Mouse (Mus musculus) midbrain, embryonic 16.5 days (tissue): ENCODE data around the gene Cgn. TPM values are rescaled to one million over a fixed set of nuclear protein-coding genes. Genes with fewer than 3 reads are reported as not detected.
"Not testable (repeated sequence)": the region's sequence is repeated elsewhere in the genome, so short reads cannot be mapped to it uniquely, and the experiment has no call there.

Experiments used
- ATAC-seq: fragments of 200-750 bp; cut with Nextera tagmentation; 2 replicates; pipeline ENCODE4 v1.8.0; 2017; ENCODE audit warnings: moderate TSS enrichment
- H3K27ac ChIP-seq: fragments of 300-500 bp; sonication (generic); 2 replicates; pipeline ENCODE4 v1.5.1; 2014; ENCODE audit warnings: mild to moderate bottlenecking, low read length, mixed read lengths
- H3K27me3 ChIP-seq: fragments of 300-500 bp; sonication (generic); 2 replicates; pipeline ENCODE4 v1.6.1; 2014; ENCODE audit warnings: low read depth, low read length, mixed read lengths; ENCODE audit not compliant: control insufficient read depth, insufficient read depth
- H3K36me3 ChIP-seq: fragments of 300-500 bp; sonication (generic); 2 replicates; pipeline ENCODE4 v1.6.1; 2014; ENCODE audit warnings: mild to moderate bottlenecking, low read length, moderate library complexity, mixed read lengths; ENCODE audit not compliant: control insufficient read depth, insufficient read depth
- H3K4me1 ChIP-seq: fragments of 300-500 bp; sonication (generic); 2 replicates; pipeline ENCODE4 v1.6.1; 2014; ENCODE audit warnings: mild to moderate bottlenecking, low read length, mixed read lengths; ENCODE audit not compliant: control insufficient read depth, insufficient read depth
- H3K4me2 ChIP-seq: fragments of 300-500 bp; sonication (generic); 2 replicates; pipeline ENCODE4 v1.6.1; 2014; ENCODE audit warnings: mild to moderate bottlenecking, low read length, mixed read lengths
- H3K4me3 ChIP-seq: fragments of 300-500 bp; sonication (generic); 2 replicates; pipeline ENCODE4 v1.5.1; 2014; ENCODE audit warnings: low read depth, mild to moderate bottlenecking, low read length, moderate library complexity, mixed read lengths
- H3K9ac ChIP-seq: fragments of 300-500 bp; sonication (generic); 2 replicates; pipeline ENCODE4 v1.6.1; 2014; ENCODE audit warnings: low read depth, low read length, mixed read lengths
- H3K9me3 ChIP-seq: fragments of 300-500 bp; sonication (generic); replicated peaks from 2 replicates; pipeline ENCODE4 v1.6.1; 2014; ENCODE audit warnings: mild to moderate bottlenecking, low read length, mixed read lengths; ENCODE audit not compliant: control insufficient read depth, poor library complexity, severe bottlenecking
- WGBS: fragments of 180-500 bp; shearing (Covaris S2); extraction: QIAGEN DNeasy Blood & Tissue Kit; methylation state at CpG from one replicate; pipeline ENCODE4 v1.1.7; 2014; 5-methylcytosine and 5-hydroxymethylcytosine counted together
- polyA plus RNA-seq: library from polyadenylated mRNA; unstranded; fragments of >200 nt; fragmentation: Nextera tagmentation; extraction: Ambion mirVana; gene quantifications from 2 replicates; pipeline ENCODE4 v1.2.1, GENCODE M21; 2015

Cgn gene
- polyA plus RNA-seq, 1 experiment from 2014 or later: 16.9 TPM

GRCm38 (mm10) chr3:94785958-94786357, 334 bp downstream of the Cgn start:
- Histone ChIP-seq H3K9ac (peak overlapping the region; percentile 67), H3K4me1 (peaks cover 13% of the 10 kb centered on the region), H3K36me3 (no peaks in the 10 kb centered on the region), H3K27me3 (no peaks in the 10 kb centered on the region), H3K4me3 (peak overlapping the region; percentile 64), H3K9me3 (no peaks in the 10 kb centered on the region), H3K4me2 (peak overlapping the region; percentile 86), H3K27ac (no peak overlapping the region; the same call in 1 of the 2 replicates)
- no peak; the same call in 1 of the 2 replicates for ATAC-seq
- WGBS: 2% methylated on average over 14 of the region's 14 CpGs

DNA sequence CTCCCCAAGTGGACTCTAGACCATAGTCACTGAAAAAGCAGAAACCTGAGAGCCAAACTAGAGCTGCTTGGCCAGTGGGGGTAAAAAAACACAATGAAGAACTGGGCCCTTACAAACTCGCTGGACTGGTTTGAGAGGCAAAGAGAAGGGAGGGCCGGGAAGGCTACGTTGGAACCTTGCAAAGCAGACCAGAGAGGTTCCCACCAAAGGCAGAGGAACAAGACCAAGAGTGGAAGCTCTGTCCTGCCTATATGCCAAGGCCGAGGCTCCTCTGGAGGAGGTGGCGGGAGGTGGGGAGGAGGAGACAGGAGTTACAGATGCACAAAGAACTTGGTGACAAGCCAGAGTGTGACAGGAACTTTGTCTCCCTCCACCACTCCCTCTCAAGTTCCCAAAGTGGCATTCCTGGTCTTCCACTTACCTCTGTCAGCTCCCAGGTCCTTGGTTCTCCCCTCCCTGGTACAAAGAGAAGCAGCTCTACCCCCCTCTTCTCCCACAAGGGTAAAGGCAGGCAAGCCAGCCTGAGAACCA, 2.1 kb downstream of the Cgn start:
- no peak for ATAC-seq
- 34% methylated on average over 5 of the region's 5 CpGs for WGBS
- H3K9me3 ChIP-seq: no peaks in the 10 kb centered on the region
- H3K9ac ChIP-seq: no peak overlapping the region
- H3K27me3 ChIP-seq: no peaks in the 10 kb centered on the region
- H3K27ac ChIP-seq: no peak overlapping the region
- peaks cover 13% of the 10 kb centered on the region for H3K4me1 ChIP-seq
- H3K36me3 ChIP-seq: no peaks in the 10 kb centered on the region
- H3K4me3 ChIP-seq: no peak overlapping the region
- H3K4me2 ChIP-seq: peak overlapping the region; percentile 31; the same call in 1 of the 2 replicates

DNA sequence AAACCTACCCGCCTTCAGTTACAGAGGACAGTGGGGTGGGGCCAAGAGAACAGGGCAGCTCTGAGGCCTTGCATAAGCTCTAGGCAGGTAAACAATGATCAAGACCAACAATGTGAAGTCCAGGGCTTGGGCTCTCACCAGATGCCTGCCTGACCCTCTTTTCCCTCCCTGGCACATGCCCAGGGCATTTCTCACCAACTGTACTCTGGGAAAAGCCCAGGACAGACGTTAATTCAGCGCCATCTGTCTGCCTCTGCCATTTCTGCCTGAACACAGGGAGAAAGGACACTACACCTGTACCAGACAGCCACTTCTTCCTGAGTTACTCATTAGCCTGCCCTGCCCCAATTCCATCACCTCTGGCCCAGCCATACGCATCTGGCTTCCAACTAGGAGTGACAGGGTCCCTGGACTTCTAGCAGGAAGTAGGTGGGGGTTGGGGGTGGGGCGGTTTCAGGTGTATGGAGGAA, 2.8 kb downstream of the Cgn start:
- no peak for ATAC-seq
- no peak overlapping the region for H3K4me3 ChIP-seq
- H3K9me3 ChIP-seq: no peaks in the 10 kb centered on the region
- H3K36me3 ChIP-seq: peaks cover 6% of the 10 kb centered on the region
- no peaks in the 10 kb centered on the region for H3K27me3 ChIP-seq
- no peak overlapping the region for H3K9ac ChIP-seq
- H3K27ac ChIP-seq: no peak overlapping the region
- 55% methylated on average over 5 of the region's 5 CpGs for WGBS
- H3K4me1 ChIP-seq: peaks cover 13% of the 10 kb centered on the region
- H3K4me2 ChIP-seq: no peak overlapping the region

- Histone ChIP-seq H3K9ac (no peak overlapping the region), H3K4me2 (no peak overlapping the region), H3K27ac (no peak overlapping the region), H3K4me3 (no peak overlapping the region), H3K4me1 (peaks cover 12% of the 10 kb centered on the region), H3K9me3 (no peaks in the 10 kb centered on the region), H3K36me3 (peaks cover 9% of the 10 kb centered on the region), H3K27me3 (no peaks in the 10 kb centered on the region)
- 76% methylated on average over 4 of the region's 4 CpGs for WGBS
- no peak for ATAC-seq
Measured at GRCm38 (mm10) chr3:94782936-94783335, 3.4 kb downstream of the Cgn start.

DNA sequence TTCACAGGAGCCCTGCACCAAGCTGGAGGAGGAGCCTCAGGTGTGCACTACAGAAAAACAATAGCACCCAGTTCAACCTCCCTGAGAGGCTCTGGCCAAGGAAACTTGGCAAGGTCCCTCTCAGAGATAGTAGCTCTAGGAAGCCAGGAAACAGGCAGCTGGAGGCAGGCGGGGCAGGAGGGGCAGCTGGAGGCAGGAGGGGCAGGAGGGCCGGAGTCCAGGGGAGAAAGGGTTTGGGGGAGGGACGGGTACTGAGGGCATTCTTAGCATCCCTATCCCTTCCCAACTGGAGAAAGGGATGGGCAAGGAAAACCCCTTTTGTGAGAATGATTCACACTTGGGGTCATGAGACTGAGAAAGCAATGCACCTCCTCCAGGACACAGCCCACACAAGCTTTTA, 4.9 kb downstream of the Cgn start:
- no peak for ATAC-seq
- Histone ChIP-seq H3K4me1 (peaks cover 10% of the 10 kb centered on the region), H3K27ac (no peak overlapping the region), H3K4me2 (no peak overlapping the region), H3K9me3 (no peaks in the 10 kb centered on the region), H3K27me3 (no peaks in the 10 kb centered on the region), H3K36me3 (peaks cover 9% of the 10 kb centered on the region), H3K4me3 (no peak overlapping the region), H3K9ac (no peak overlapping the region)
- 51% methylated on average over 3 of the region's 3 CpGs for WGBS

GRCm38 (mm10) chr3:94775886-94776285, 10.4 kb downstream of the Cgn start:
- WGBS: 89% methylated on average over 7 of the region's 7 CpGs
- no peaks in the 10 kb centered on the region for H3K4me1 ChIP-seq
- no peak for ATAC-seq
- no peak overlapping the region for H3K4me2 ChIP-seq
- H3K36me3 ChIP-seq: peaks cover 28% of the 10 kb centered on the region
- H3K4me3 ChIP-seq: no peak overlapping the region
- no peaks in the 10 kb centered on the region for H3K27me3 ChIP-seq
- H3K9ac ChIP-seq: no peak overlapping the region
- H3K9me3 ChIP-seq: no peaks in the 10 kb centered on the region
- no peak overlapping the region for H3K27ac ChIP-seq

GRCm38 (mm10) chr3:94774039-94774438, 12.3 kb downstream of the Cgn start:
- H3K4me2 ChIP-seq: no peak overlapping the region
- no peaks in the 10 kb centered on the region for H3K9me3 ChIP-seq
- H3K36me3 ChIP-seq: peaks cover 26% of the 10 kb centered on the region
- no peak overlapping the region for H3K27ac ChIP-seq
- H3K4me1 ChIP-seq: no peaks in the 10 kb centered on the region
- no peak for ATAC-seq
- no peak overlapping the region for H3K9ac ChIP-seq
- H3K27me3 ChIP-seq: no peaks in the 10 kb centered on the region
- 83% methylated on average over 11 of the region's 11 CpGs for WGBS
- H3K4me3 ChIP-seq: no peak overlapping the region

- H3K36me3 ChIP-seq, ATAC-seq: not testable (repeated sequence)
- WGBS: 73% methylated on average over 8 of the region's 8 CpGs
Measured at GRCm38 (mm10) chr3:94765456-94765855, 20.8 kb downstream of the Cgn start.

GRCm38 (mm10) chr3:94764545-94765292, 21.6 kb downstream of the Cgn start:
- 75% methylated on average over 4 of the region's 5 CpGs for WGBS
- not testable (repeated sequence) for ATAC-seq, H3K4me1 ChIP-seq

More at GRCm38 (mm10) chr3:94765456-94765855, 20.8 kb downstream of the Cgn start:
- not testable (repeated sequence) for H3K4me3 ChIP-seq, H3K27ac ChIP-seq, H3K9me3 ChIP-seq, H3K9ac ChIP-seq, H3K4me1 ChIP-seq, H3K27me3 ChIP-seq, H3K4me2 ChIP-seq

More at GRCm38 (mm10) chr3:94764545-94765292, 21.6 kb downstream of the Cgn start:
- not testable (repeated sequence) for H3K4me3 ChIP-seq, H3K9ac ChIP-seq, H3K27me3 ChIP-seq, H3K36me3 ChIP-seq, H3K27ac ChIP-seq, H3K9me3 ChIP-seq, H3K4me2 ChIP-seq
